Mouse (Mus musculus): Measurements from ENCODE around the gene Bhlhb9. TPM values are rescaled to one million over a fixed set of nuclear protein-coding genes. Genes with fewer than 3 reads are reported as not detected.
"Not testable (repeated sequence)": the region's sequence is repeated elsewhere in the genome, so short reads cannot be mapped to it uniquely, and the experiment has no call there.

The Bhlhb9 gene
- polyA plus RNA-seq, 1 experiment from 2014 or later, result 9.9 TPM

GRCm38 (mm10) chrX:135835896-135836295 lies 38.5 kb downstream of the Bhlhb9 start:
- not testable (repeated sequence) for H3K36me3 ChIP-seq (replicated peaks); H3K9ac ChIP-seq; H3K9me3 ChIP-seq (replicated peaks); H3K27me3 ChIP-seq; H3K4me2 ChIP-seq; H3K4me3 ChIP-seq (replicated peaks); H3K27ac ChIP-seq (replicated peaks); H3K4me1 ChIP-seq (replicated peaks)
- peak; percentile 49; the same call in 1 of the 2 replicates for ATAC-seq (ENCODE audit: insufficient read depth)
- 36% methylated on average over 1 of the region's 1 CpGs for WGBS (ENCODE audit: insufficient replicate concordance)

- H3K4me3 ChIP-seq (replicated peaks), result no peak overlapping the region
- no peaks in the 10 kb centered on the region for H3K4me1 ChIP-seq (replicated peaks)
- no peak overlapping the region for H3K27ac ChIP-seq (replicated peaks)
- H3K4me2 ChIP-seq, result no peak overlapping the region
- H3K36me3 ChIP-seq (replicated peaks), result no peaks in the 10 kb centered on the region
- no peak for ATAC-seq (ENCODE audit: insufficient read depth)
- WGBS (ENCODE audit: insufficient replicate concordance), result 64% methylated on average over 2 of the region's 2 CpGs
- H3K9ac ChIP-seq, result no peak overlapping the region
- no peaks in the 10 kb centered on the region for H3K9me3 ChIP-seq (replicated peaks)
- H3K27me3 ChIP-seq, result no peaks in the 10 kb centered on the region
Observed at GRCm38 (mm10) chrX:135837896-135838295, 40.5 kb downstream of the Bhlhb9 start.

GRCm38 (mm10) chrX:135838521-135839360 lies 41.3 kb downstream of the Bhlhb9 start, which contains the start of gene Gprasp2:
Gene Gprasp2 (plus strand): TSS chrX:135839034.
- ATAC-seq (ENCODE audit: insufficient read depth); H3K27ac ChIP-seq (replicated peaks); H3K36me3 ChIP-seq (replicated peaks); H3K9ac ChIP-seq; H3K4me1 ChIP-seq (replicated peaks); H3K27me3 ChIP-seq; H3K9me3 ChIP-seq (replicated peaks): not testable (repeated sequence)
- Histone ChIP-seq H3K4me3 (replicated peaks) (peak within 1 kb of the TSS; percentile 17), H3K4me2 (peak within 1 kb of the TSS; percentile 51)
- 18% methylated on average over 30 of the region's 32 CpGs for whole genome bisulfite sequencing (ENCODE audit: insufficient replicate concordance)

- Histone ChIP-seq H3K4me3 (replicated peaks) (peak overlapping the region; percentile 17), H3K4me2 (peak overlapping the region; percentile 51)
- not testable (repeated sequence) for H3K27me3 ChIP-seq; ATAC-seq (ENCODE audit: insufficient read depth); H3K27ac ChIP-seq (replicated peaks); H3K36me3 ChIP-seq (replicated peaks); H3K9me3 ChIP-seq (replicated peaks); H3K4me1 ChIP-seq (replicated peaks); H3K9ac ChIP-seq
- WGBS (ENCODE audit: insufficient replicate concordance), result 23% methylated on average over 16 of the region's 17 CpGs
Observed at GRCm38 (mm10) chrX:135839397-135840391, 42.3 kb downstream of the Bhlhb9 start.

- 74% methylated on average over 9 of the region's 9 CpGs for WGBS (ENCODE audit: insufficient replicate concordance)
- not testable (repeated sequence) for ATAC-seq (ENCODE audit: insufficient read depth); H3K9me3 ChIP-seq (replicated peaks); H3K9ac ChIP-seq; H3K27me3 ChIP-seq; H3K27ac ChIP-seq (replicated peaks); H3K4me1 ChIP-seq (replicated peaks); H3K4me2 ChIP-seq; H3K4me3 ChIP-seq (replicated peaks); H3K36me3 ChIP-seq (replicated peaks)
Observed at GRCm38 (mm10) chrX:135866806-135867205, 69.4 kb downstream of the Bhlhb9 start.

GRCm38 (mm10) chrX:135876679-135877078 lies 79.3 kb downstream of the Bhlhb9 start:
- Histone ChIP-seq H3K27ac (replicated peaks) (no peak overlapping the region), H3K4me2 (no peak overlapping the region), H3K4me3 (replicated peaks) (no peak overlapping the region), H3K36me3 (replicated peaks) (no peaks in the 10 kb centered on the region), H3K9ac (no peak overlapping the region), H3K27me3 (no peaks in the 10 kb centered on the region), H3K9me3 (replicated peaks) (no peaks in the 10 kb centered on the region), H3K4me1 (replicated peaks) (no peaks in the 10 kb centered on the region)
- WGBS (ENCODE audit: insufficient replicate concordance), result 53% methylated on average over 1 of the region's 1 CpGs
- no peak for ATAC-seq (ENCODE audit: insufficient read depth)

- Histone ChIP-seq H3K27me3 (no peaks in the 10 kb centered on the region), H3K36me3 (replicated peaks) (no peaks in the 10 kb centered on the region), H3K27ac (replicated peaks) (no peak overlapping the region), H3K9me3 (replicated peaks) (no peaks in the 10 kb centered on the region), H3K4me3 (replicated peaks) (no peak overlapping the region), H3K4me1 (replicated peaks) (no peaks in the 10 kb centered on the region), H3K4me2 (no peak overlapping the region), H3K9ac (no peak overlapping the region)
- WGBS (ENCODE audit: insufficient replicate concordance), result 63% methylated on average over 1 of the region's 1 CpGs
- no peak for ATAC-seq (ENCODE audit: insufficient read depth)
Observed at GRCm38 (mm10) chrX:135879626-135880025, 82.2 kb downstream of the Bhlhb9 start.

- H3K4me3 ChIP-seq (replicated peaks), result peak overlapping the region; percentile 60
- no peaks in the 10 kb centered on the region for H3K9me3 ChIP-seq (replicated peaks)
- H3K36me3 ChIP-seq (replicated peaks), result 0 out of 2 replicates have a peak, but pooled peaks cover 8% of the 10 kb centered on the region
- H3K9ac ChIP-seq, result peak overlapping the region; percentile 48
- no peak overlapping the region for H3K27ac ChIP-seq (replicated peaks)
- peak overlapping the region; percentile 67 for H3K4me2 ChIP-seq
- WGBS (ENCODE audit: insufficient replicate concordance), result 17% methylated on average over 40 of the region's 41 CpGs
- no peaks in the 10 kb centered on the region for H3K4me1 ChIP-seq (replicated peaks)
- ATAC-seq (ENCODE audit: insufficient read depth), result peak; percentile 87
- H3K27me3 ChIP-seq, result no peaks in the 10 kb centered on the region
Observed at GRCm38 (mm10) chrX:135885411-135886233, 88.2 kb downstream of the Bhlhb9 start.

- no peak overlapping the region for H3K27ac ChIP-seq (replicated peaks)
- peak overlapping the region; percentile 67 for H3K4me2 ChIP-seq
- H3K27me3 ChIP-seq, result no peaks in the 10 kb centered on the region
- H3K9ac ChIP-seq, result peak overlapping the region; percentile 48
- H3K4me3 ChIP-seq (replicated peaks), result peak overlapping the region; percentile 60
- H3K9me3 ChIP-seq (replicated peaks), result no peaks in the 10 kb centered on the region
- 0 out of 2 replicates have a peak, but pooled peaks cover 8% of the 10 kb centered on the region for H3K36me3 ChIP-seq (replicated peaks)
- WGBS (ENCODE audit: insufficient replicate concordance), result 19% methylated on average over 11 of the region's 11 CpGs
- peak; percentile 32; the same call in 1 of the 2 replicates for ATAC-seq (ENCODE audit: insufficient read depth)
- no peaks in the 10 kb centered on the region for H3K4me1 ChIP-seq (replicated peaks)
Observed at GRCm38 (mm10) chrX:135886234-135886585, 88.8 kb downstream of the Bhlhb9 start.

GRCm38 (mm10) chrX:135916580-135916979 lies 119.2 kb downstream of the Bhlhb9 start:
- H3K4me3 ChIP-seq (replicated peaks), result no peak overlapping the region
- no peak overlapping the region for H3K9ac ChIP-seq
- WGBS (ENCODE audit: insufficient replicate concordance), result 72% methylated on average over 4 of the region's 4 CpGs
- no peak overlapping the region for H3K27ac ChIP-seq (replicated peaks)
- no peaks in the 10 kb centered on the region for H3K36me3 ChIP-seq (replicated peaks)
- no peaks in the 10 kb centered on the region for H3K27me3 ChIP-seq
- no peak for ATAC-seq (ENCODE audit: insufficient read depth)
- H3K4me1 ChIP-seq (replicated peaks), result no peaks in the 10 kb centered on the region
- no peak overlapping the region for H3K4me2 ChIP-seq
- no peaks in the 10 kb centered on the region for H3K9me3 ChIP-seq (replicated peaks)
